Mouse (Mus musculus): ENCODE results near the gene BC067074. TPM values are rescaled to one million over a fixed set of nuclear protein-coding genes. Genes with fewer than 3 reads are reported as not detected.

BC067074 gene
- total and polyA plus RNA-seq, 2 experiments from 2014 or later, result 0.72 to 2.4 TPM

DNA sequence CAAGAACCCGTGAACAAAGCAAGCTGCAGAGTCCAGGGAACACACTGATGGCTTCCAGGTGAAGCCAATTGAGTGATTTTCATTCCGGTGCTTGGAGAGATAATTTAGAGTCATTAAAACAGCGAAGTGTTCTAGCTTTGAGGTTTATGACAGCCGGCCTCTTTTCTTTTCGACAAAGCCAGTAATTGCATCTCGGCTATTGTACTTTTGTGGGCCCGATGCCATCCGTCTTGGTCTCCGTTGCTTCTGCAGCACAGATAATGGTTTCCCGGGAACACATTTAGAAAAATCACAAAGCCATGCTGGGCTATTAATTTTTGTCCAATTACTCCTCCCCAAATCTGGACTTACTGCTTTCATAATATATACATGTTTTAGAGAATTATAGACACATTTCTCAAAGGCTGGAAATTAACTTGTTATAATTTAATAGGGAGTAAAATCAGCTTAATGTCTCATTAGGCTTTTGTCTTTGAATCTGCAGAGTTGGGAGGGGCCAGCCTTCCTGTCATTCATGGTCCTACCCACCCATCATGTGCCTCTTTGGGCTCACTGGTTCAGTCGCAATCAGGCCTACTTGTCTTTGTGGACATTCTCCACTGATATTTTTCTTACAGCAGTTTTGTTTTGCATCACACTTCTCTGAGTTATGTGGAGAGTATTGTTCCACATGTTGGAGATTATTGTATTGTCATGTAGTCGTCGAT is 64.6 kb downstream of the BC067074 start:
- Histone ChIP-seq H3K4me1 (ENCODE audit: insufficient read depth, low read length) (peaks cover 4% of the 10 kb centered on the region; the same call in 1 of the 2 replicates), H3K9me3 (ENCODE audit: low read length) (no peaks in the 10 kb centered on the region), H3K4me2 (ENCODE audit: low read depth, low read length, poor library complexity, severe bottlenecking) (no peak overlapping the region), H3K4me3 (ENCODE audit: low read depth, low read length) (no peak overlapping the region), H3K9ac (replicated peaks; ENCODE audit: low read length, poor library complexity, severe bottlenecking) (no peak overlapping the region), H3K36me3 (ENCODE audit: insufficient read depth, low read length) (no peaks in the 10 kb centered on the region), H3K27me3 (ENCODE audit: insufficient read depth, low read length) (no peaks in the 10 kb centered on the region), H3K27ac (ENCODE audit: low read depth, low read length) (no peak overlapping the region)
- no peak for ATAC-seq (ENCODE audit: low FRiP score)
- 79% methylated on average over 13 of the region's 13 CpGs for WGBS
- DNase-seq (ENCODE audit: low spot score), result peak; percentile 36
- TF ChIP-seq CTCF (IDR thresholded peaks at IDR 0.05), result no peak

DNA sequence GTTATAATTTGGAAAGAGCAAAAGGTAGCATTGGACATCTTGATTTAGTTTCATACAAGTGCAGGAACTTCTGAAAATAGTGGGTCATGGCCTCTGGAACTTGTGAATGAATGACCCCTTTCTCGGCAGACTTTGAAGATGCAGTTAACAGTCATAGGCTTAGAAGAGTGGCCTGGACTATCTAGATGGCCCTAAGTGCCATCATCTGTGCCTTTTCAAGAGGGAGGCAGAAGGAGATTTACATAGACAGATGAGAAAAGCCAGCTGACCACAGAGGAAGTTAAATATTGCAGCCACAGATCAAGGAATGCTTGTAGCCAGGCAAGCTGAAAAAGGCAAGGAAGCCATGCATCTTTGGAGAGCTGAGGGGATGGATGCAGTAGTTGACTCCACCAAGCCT is 66.7 kb downstream of the BC067074 start:
- Histone ChIP-seq H3K4me1 (ENCODE audit: insufficient read depth, low read length) (peaks cover 4% of the 10 kb centered on the region; the same call in 1 of the 2 replicates), H3K9me3 (ENCODE audit: low read length) (no peaks in the 10 kb centered on the region), H3K36me3 (ENCODE audit: insufficient read depth, low read length) (no peaks in the 10 kb centered on the region), H3K9ac (replicated peaks; ENCODE audit: low read length, poor library complexity, severe bottlenecking) (no peak overlapping the region), H3K27me3 (ENCODE audit: insufficient read depth, low read length) (no peaks in the 10 kb centered on the region), H3K4me2 (ENCODE audit: low read depth, low read length, poor library complexity, severe bottlenecking) (no peak overlapping the region), H3K4me3 (ENCODE audit: low read depth, low read length) (no peak overlapping the region), H3K27ac (ENCODE audit: low read depth, low read length) (no peak overlapping the region)
- 89% methylated on average over 1 of the region's 1 CpGs for WGBS
- DNase-seq (ENCODE audit: low spot score) (no peak), ATAC-seq (ENCODE audit: low FRiP score) (no peak)
- TF ChIP-seq CTCF (IDR thresholded peaks at IDR 0.05), result no peak

DNA sequence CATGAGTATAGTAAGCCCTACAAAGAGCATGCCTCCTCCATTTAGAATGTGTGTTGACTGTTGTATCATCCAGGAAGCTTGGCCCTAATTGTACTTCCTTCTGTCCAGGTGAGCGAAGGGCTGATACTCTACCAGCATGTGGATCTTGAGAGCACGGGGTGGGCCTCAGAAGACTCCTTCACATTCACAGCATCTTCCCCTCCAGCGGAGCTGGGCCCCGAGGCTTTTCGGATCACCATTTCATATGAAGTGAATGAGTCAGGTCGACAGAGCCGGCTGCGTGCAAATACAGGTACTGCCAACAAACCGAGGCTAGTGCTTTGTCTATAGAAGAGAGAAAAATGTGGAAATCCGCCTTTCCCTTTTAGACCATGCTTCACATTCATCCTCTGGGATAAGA is 73.0 kb downstream of the BC067074 start:
- no peak overlapping the region for H3K4me3 ChIP-seq (ENCODE audit: low read depth, low read length)
- H3K27me3 ChIP-seq (ENCODE audit: insufficient read depth, low read length), result no peaks in the 10 kb centered on the region
- WGBS, result 90% methylated on average over 10 of the region's 10 CpGs
- no peak for TF ChIP-seq CTCF (IDR thresholded peaks at IDR 0.05)
- H3K4me2 ChIP-seq (ENCODE audit: low read depth, low read length, poor library complexity, severe bottlenecking), result no peak overlapping the region
- DNase-seq (ENCODE audit: low spot score) (no peak), ATAC-seq (ENCODE audit: low FRiP score) (no peak)
- no peak overlapping the region for H3K27ac ChIP-seq (ENCODE audit: low read depth, low read length)
- H3K36me3 ChIP-seq (ENCODE audit: insufficient read depth, low read length), result no peaks in the 10 kb centered on the region
- H3K9ac ChIP-seq (replicated peaks; ENCODE audit: low read length, poor library complexity, severe bottlenecking), result no peak overlapping the region
- no peaks in the 10 kb centered on the region for H3K4me1 ChIP-seq (ENCODE audit: insufficient read depth, low read length)
- no peaks in the 10 kb centered on the region for H3K9me3 ChIP-seq (ENCODE audit: low read length)

DNA sequence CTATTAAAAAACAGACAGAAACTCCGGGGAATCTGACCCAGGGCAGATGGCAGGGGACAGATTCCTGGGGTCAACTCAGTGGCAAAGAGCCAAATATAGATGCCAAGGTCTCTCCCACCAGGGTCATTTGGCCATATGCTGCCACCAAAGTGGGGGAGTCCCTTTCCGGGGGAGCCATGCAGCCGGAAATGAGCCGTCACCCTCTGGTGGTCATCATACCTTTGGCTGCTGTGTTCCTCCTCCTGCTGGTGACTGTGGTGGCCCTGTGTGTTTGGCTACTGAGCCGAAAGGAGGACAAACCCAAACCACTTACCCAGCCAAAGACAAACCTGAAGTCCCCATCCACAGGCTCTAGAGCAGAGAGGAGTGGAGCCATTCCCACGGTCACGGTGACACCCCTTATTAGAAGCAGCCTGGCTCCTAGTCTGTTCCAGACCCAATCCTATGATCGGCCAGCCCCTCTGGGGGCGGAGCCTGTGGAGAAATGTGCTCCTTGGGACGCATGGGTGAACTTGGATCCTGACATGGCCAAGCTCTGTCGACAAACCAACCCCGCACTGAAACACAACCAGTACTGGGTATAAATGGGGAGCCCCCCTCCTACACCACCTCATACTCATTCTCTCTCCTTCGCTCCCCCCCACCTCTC is 76.1 kb downstream of the BC067074 start:
- DNase-seq (ENCODE audit: low spot score), result no peak
- H3K27me3 ChIP-seq (ENCODE audit: insufficient read depth, low read length), result no peaks in the 10 kb centered on the region
- no peak overlapping the region for H3K4me2 ChIP-seq (ENCODE audit: low read depth, low read length, poor library complexity, severe bottlenecking)
- WGBS, result 75% methylated on average over 13 of the region's 13 CpGs
- no peak overlapping the region for H3K9ac ChIP-seq (replicated peaks; ENCODE audit: low read length, poor library complexity, severe bottlenecking)
- TF ChIP-seq CTCF (IDR thresholded peaks at IDR 0.05), result no peak
- H3K4me3 ChIP-seq (ENCODE audit: low read depth, low read length), result no peak overlapping the region
- ATAC-seq (ENCODE audit: low FRiP score), result no peak
- H3K4me1 ChIP-seq (ENCODE audit: insufficient read depth, low read length), result no peaks in the 10 kb centered on the region
- H3K9me3 ChIP-seq (ENCODE audit: low read length), result no peaks in the 10 kb centered on the region
- H3K36me3 ChIP-seq (ENCODE audit: insufficient read depth, low read length), result no peaks in the 10 kb centered on the region
- no peak overlapping the region for H3K27ac ChIP-seq (ENCODE audit: low read depth, low read length)

DNA sequence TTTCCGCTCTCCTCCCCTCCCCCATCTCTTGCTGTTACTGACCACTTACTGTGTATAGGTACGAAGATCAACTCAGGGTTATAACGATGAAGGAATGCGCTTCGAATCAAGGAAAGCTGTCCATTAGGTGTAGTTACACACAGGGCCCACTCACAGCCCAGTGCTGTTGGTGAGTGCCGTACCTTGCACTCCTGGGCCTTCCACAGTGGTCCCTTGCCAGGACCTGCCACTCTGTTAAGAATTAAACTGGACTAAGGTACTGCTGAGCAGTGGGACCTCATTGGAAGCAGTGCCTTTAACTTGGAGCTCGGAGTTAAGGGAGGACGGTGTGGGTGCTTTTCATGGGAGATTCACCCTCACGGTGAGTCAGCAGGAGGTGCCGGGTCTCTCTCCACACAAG is 76.7 kb downstream of the BC067074 start:
- Histone ChIP-seq H3K4me2 (ENCODE audit: low read depth, low read length, poor library complexity, severe bottlenecking) (no peak overlapping the region), H3K27me3 (ENCODE audit: insufficient read depth, low read length) (no peaks in the 10 kb centered on the region), H3K4me3 (ENCODE audit: low read depth, low read length) (no peak overlapping the region), H3K9me3 (ENCODE audit: low read length) (no peaks in the 10 kb centered on the region), H3K36me3 (ENCODE audit: insufficient read depth, low read length) (no peaks in the 10 kb centered on the region), H3K4me1 (ENCODE audit: insufficient read depth, low read length) (no peaks in the 10 kb centered on the region), H3K9ac (replicated peaks; ENCODE audit: low read length, poor library complexity, severe bottlenecking) (no peak overlapping the region), H3K27ac (ENCODE audit: low read depth, low read length) (no peak overlapping the region)
- TF ChIP-seq CTCF (IDR thresholded peaks at IDR 0.05), result no peak
- WGBS, result 93% methylated on average over 10 of the region's 10 CpGs
- DNase-seq (ENCODE audit: low spot score) (no peak), ATAC-seq (ENCODE audit: low FRiP score) (no peak)

DNA sequence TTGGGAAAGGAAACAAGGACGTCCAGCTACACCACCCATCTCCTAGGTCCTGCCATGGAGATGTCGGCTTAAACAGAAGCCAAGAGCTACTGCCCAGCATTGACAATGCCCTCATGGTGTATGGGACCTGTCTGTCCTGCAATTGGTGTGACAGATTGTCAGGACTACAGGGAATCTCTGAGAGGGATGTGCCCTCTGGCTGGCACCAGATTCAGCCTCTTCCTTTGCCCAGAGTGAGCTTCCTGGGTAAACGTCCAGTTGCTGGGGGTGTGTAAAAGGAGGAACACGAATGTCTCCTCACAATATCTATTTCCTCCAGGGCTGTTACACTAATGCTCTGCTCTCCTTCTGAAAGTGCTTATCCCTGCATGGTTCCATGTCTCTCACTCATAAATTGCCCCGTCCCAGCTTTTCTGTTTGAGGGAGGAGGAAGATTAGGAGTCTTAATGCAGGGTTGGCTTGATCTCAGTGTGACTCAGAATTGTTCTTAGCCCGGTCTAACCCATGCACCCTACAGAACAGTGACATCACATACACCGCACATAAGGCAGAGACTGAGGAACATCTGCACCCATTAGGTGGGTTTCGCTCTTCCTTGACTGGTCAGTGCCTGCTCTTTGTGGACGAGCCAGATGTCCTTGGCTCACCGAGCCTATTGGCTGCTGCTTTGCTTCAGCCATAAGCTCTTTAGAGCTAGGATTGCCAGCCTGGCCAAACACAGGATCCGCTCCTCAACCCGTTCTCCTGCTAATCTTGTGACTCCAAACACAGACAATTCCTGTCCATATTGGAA is 80.5 kb downstream of the BC067074 start:
- H3K4me2 ChIP-seq (ENCODE audit: low read depth, low read length, poor library complexity, severe bottlenecking), result no peak overlapping the region
- H3K36me3 ChIP-seq (ENCODE audit: insufficient read depth, low read length), result no peaks in the 10 kb centered on the region
- no peak for ATAC-seq (ENCODE audit: low FRiP score)
- no peak overlapping the region for H3K9ac ChIP-seq (replicated peaks; ENCODE audit: low read length, poor library complexity, severe bottlenecking)
- 83% methylated on average over 12 of the region's 12 CpGs for WGBS
- H3K9me3 ChIP-seq (ENCODE audit: low read length), result no peaks in the 10 kb centered on the region
- no peaks in the 10 kb centered on the region for H3K4me1 ChIP-seq (ENCODE audit: insufficient read depth, low read length)
- no peaks in the 10 kb centered on the region for H3K27me3 ChIP-seq (ENCODE audit: insufficient read depth, low read length)
- no peak overlapping the region for H3K4me3 ChIP-seq (ENCODE audit: low read depth, low read length)
- no peak for TF ChIP-seq CTCF (IDR thresholded peaks at IDR 0.05)
- no peak for DNase-seq (ENCODE audit: low spot score)
- H3K27ac ChIP-seq (ENCODE audit: low read depth, low read length), result no peak overlapping the region
